Mouse (Mus musculus) kidney, postnatal 0 days (tissue): ENCODE data around the gene Slc39a1. TPM values are rescaled to one million over a fixed set of nuclear protein-coding genes. Genes with fewer than 3 reads are reported as not detected.
A peak's percentile ranks its signal among the peaks of the same experiment; 100 is the strongest.
"Not testable (repeated sequence)": the region's sequence is repeated elsewhere in the genome, so short reads cannot be mapped to it uniquely, and the experiment has no call there.

Source experiments
- ATAC-seq: fragments of 200-750 bp; cut with Nextera tagmentation; replicated peaks from 2 replicates; pipeline ENCODE4 v1.8.0; 2017; ENCODE audit warnings: low read depth, moderate number of reproducible peaks, moderate TSS enrichment, moderate library complexity; ENCODE audit not compliant: low FRiP score
- DNase-seq: peaks from one replicate; pipeline ENCODE4 v3.0.0-alpha.2; 2016; ENCODE audit warnings: low spot score
- H3K27ac ChIP-seq: fragments of 300-500 bp; sonication (generic); 2 replicates; pipeline ENCODE4 v1.5.1; 2014; ENCODE audit warnings: mild to moderate bottlenecking
- H3K27me3 ChIP-seq: fragments of 300-500 bp; sonication (generic); 2 replicates; pipeline ENCODE4 v1.6.1; 2014; ENCODE audit warnings: low read length, mixed read lengths; ENCODE audit not compliant: insufficient read depth
- H3K36me3 ChIP-seq: fragments of 300-500 bp; sonication (generic); 2 replicates; pipeline ENCODE4 v1.6.1; 2014; ENCODE audit warnings: low read length, mixed read lengths; ENCODE audit not compliant: insufficient read depth
- H3K4me1 ChIP-seq: fragments of 300-500 bp; sonication (generic); replicated peaks from 2 replicates; pipeline ENCODE4 v1.6.1; 2014; ENCODE audit warnings: antibody characterized with exemption, low read length, mixed read lengths; ENCODE audit not compliant: insufficient read depth
- H3K4me2 ChIP-seq: fragments of 300-500 bp; sonication (generic); 2 replicates; pipeline ENCODE4 v1.6.1; 2014; ENCODE audit warnings: mild to moderate bottlenecking, low read length, moderate library complexity, mixed read lengths
- H3K4me3 ChIP-seq: fragments of 300-500 bp; sonication (generic); replicated peaks from 2 replicates; pipeline ENCODE4 v1.5.1; 2014; ENCODE audit warnings: low read depth, low read length
- H3K9ac ChIP-seq: fragments of 300-500 bp; sonication (generic); 2 replicates; pipeline ENCODE4 v1.6.1; 2014; ENCODE audit warnings: low read depth, low read length
- H3K9me3 ChIP-seq: fragments of 300-500 bp; sonication (generic); replicated peaks from 2 replicates; pipeline ENCODE4 v1.6.1; 2016; ENCODE audit warnings: low read length, inconsistent platforms, mixed read lengths
- CTCF ChIP-seq: IDR thresholded peaks from 2 replicates; pipeline ENCODE4 v1.5.1; 2016; ENCODE audit warnings: antibody characterized with exemption, low read depth, mild to moderate bottlenecking, moderate library complexity
- WGBS: fragments of 180-500 bp; shearing (Covaris S2); extraction: QIAGEN DNeasy Blood & Tissue Kit; methylation state at CpG from one replicate; pipeline ENCODE4 v1.1.7; 2014; 5-methylcytosine and 5-hydroxymethylcytosine counted together
- polyA plus RNA-seq: library from polyadenylated mRNA; unstranded; fragments of >200 nt; fragmentation: Nextera tagmentation; extraction: Ambion mirVana; gene quantifications from 2 replicates; pipeline ENCODE4 v1.2.1, GENCODE M21; 2015

Gene Slc39a1
- polyA plus RNA-seq, 1 experiment from 2014 or later, result 130 TPM

- Histone ChIP-seq H3K4me3 (no peak overlapping the region), H3K27ac (no peak overlapping the region), H3K27me3 (no peaks in the 10 kb centered on the region), H3K9me3 (no peaks in the 10 kb centered on the region), H3K4me2 (no peak overlapping the region), H3K4me1 (0 out of 2 replicates have a peak, but pooled peaks cover 4% of the 10 kb centered on the region), H3K9ac (no peak overlapping the region), H3K36me3 (no peaks in the 10 kb centered on the region)
- ATAC-seq, result no peak
- no peak for DNase-seq
- no peak for TF ChIP-seq CTCF
- WGBS, result 68% methylated on average over 2 of the region's 2 CpGs
Observed at GRCm38 (mm10) chr3:90245406-90245805, 2.6 kb upstream of the Slc39a1 start.

GRCm38 (mm10) chr3:90247630-90247959 is 377 bp upstream of the Slc39a1 start:
- Histone ChIP-seq H3K36me3 (peaks cover 9% of the 10 kb centered on the region; the same call in 1 of the 2 replicates), H3K9me3 (no peaks in the 10 kb centered on the region), H3K27ac (peak overlapping the region; percentile 97), H3K4me2 (peak overlapping the region; percentile 70), H3K4me1 (0 out of 2 replicates have a peak, but pooled peaks cover 4% of the 10 kb centered on the region), H3K27me3 (no peaks in the 10 kb centered on the region), H3K9ac (peak overlapping the region; percentile 62), H3K4me3 (peak overlapping the region; percentile 65)
- ATAC-seq (no peak; the same call in 1 of the 2 replicates), DNase-seq (no peak)
- no peak for TF ChIP-seq CTCF
- 0% methylated on average over 3 of the region's 3 CpGs for WGBS

- peak overlapping the region; percentile 97 for H3K27ac ChIP-seq
- 0 out of 2 replicates have a peak, but pooled peaks cover 4% of the 10 kb centered on the region for H3K4me1 ChIP-seq
- peak overlapping the region; percentile 76 for H3K9ac ChIP-seq
- peaks cover 9% of the 10 kb centered on the region; the same call in 1 of the 2 replicates for H3K36me3 ChIP-seq
- TF ChIP-seq CTCF, result no peak
- H3K9me3 ChIP-seq, result no peaks in the 10 kb centered on the region
- DNase-seq (peak; percentile 80), ATAC-seq (peak; percentile 33; the same call in 1 of the 2 replicates)
- peak overlapping the region; percentile 65 for H3K4me3 ChIP-seq
- no peaks in the 10 kb centered on the region for H3K27me3 ChIP-seq
- H3K4me2 ChIP-seq, result peak overlapping the region; percentile 70
- 3% methylated on average over 10 of the region's 10 CpGs for WGBS
Observed at GRCm38 (mm10) chr3:90248746-90249100, 751 bp downstream of the Slc39a1 start.

- peak; percentile 22 for DNase-seq
- Histone ChIP-seq H3K36me3 (peaks cover 9% of the 10 kb centered on the region; the same call in 1 of the 2 replicates), H3K4me3 (no peak overlapping the region), H3K27me3 (no peaks in the 10 kb centered on the region), H3K27ac (no peak overlapping the region), H3K9me3 (no peaks in the 10 kb centered on the region), H3K4me2 (no peak overlapping the region), H3K4me1 (0 out of 2 replicates have a peak, but pooled peaks cover 10% of the 10 kb centered on the region), H3K9ac (no peak overlapping the region)
- no peak for TF ChIP-seq CTCF
- ATAC-seq, result no peak
- WGBS, result 67% methylated on average over 6 of the region's 6 CpGs
Observed at GRCm38 (mm10) chr3:90250791-90251190, 2.8 kb downstream of the Slc39a1 start.

- not testable (repeated sequence) for H3K27ac ChIP-seq, DNase-seq, H3K4me2 ChIP-seq, H3K27me3 ChIP-seq, ATAC-seq, H3K36me3 ChIP-seq, H3K9ac ChIP-seq, H3K4me3 ChIP-seq, H3K9me3 ChIP-seq
- H3K4me1 ChIP-seq, result 0 out of 2 replicates have a peak, but pooled peaks cover 10% of the 10 kb centered on the region
- WGBS, result 97% methylated on average over 8 of the region's 12 CpGs
Observed at GRCm38 (mm10) chr3:90251731-90252226, 3.8 kb downstream of the Slc39a1 start.

GRCm38 (mm10) chr3:90252659-90253058 is 4.7 kb downstream of the Slc39a1 start:
- H3K27me3 ChIP-seq, H3K9ac ChIP-seq, DNase-seq, ATAC-seq, H3K4me1 ChIP-seq, H3K27ac ChIP-seq, H3K4me2 ChIP-seq, H3K9me3 ChIP-seq, H3K4me3 ChIP-seq: not testable (repeated sequence)
- peaks cover 16% of the 10 kb centered on the region; the same call in 1 of the 2 replicates for H3K36me3 ChIP-seq
- WGBS, result 91% methylated on average over 2 of the region's 2 CpGs

- Histone ChIP-seq H3K36me3 (peaks cover 18% of the 10 kb centered on the region; the same call in 1 of the 2 replicates), H3K4me2 (peak overlapping the region; percentile 76; the same call in 1 of the 2 replicates)
- not testable (repeated sequence) for H3K4me3 ChIP-seq, ATAC-seq, H3K4me1 ChIP-seq, DNase-seq, H3K9me3 ChIP-seq, H3K27ac ChIP-seq, H3K9ac ChIP-seq, H3K27me3 ChIP-seq
- 54% methylated on average over 1 of the region's 1 CpGs for WGBS
Observed at GRCm38 (mm10) chr3:90253174-90253573, 5.2 kb downstream of the Slc39a1 start.
